Mouse (Mus musculus) liver (tissue): Measurements from ENCODE around the gene Kif4.

Source experiments
- DNase-seq: peaks from one replicate; pipeline ENCODE4 v3.0.0-alpha.2; 2020; ENCODE audit warnings: mixed read lengths

Kif4 gene

DNA sequence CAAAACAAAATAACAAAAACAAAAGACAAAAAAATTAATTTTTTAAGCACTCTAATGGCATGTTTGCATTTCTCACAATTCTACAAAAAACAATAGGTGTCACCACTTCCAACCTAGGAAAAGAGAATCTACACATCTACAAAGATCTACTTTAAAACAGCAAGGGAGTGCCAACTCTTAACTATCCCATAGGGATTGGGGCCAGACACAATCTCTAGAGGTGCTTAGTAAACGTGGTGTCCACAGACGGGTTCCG, at the start of gene Kif4:
Gene Kif4 (plus strand): TSS at position 192 of the 256 bp plus-strand sequence.
- DNase-seq = no peak

DNA sequence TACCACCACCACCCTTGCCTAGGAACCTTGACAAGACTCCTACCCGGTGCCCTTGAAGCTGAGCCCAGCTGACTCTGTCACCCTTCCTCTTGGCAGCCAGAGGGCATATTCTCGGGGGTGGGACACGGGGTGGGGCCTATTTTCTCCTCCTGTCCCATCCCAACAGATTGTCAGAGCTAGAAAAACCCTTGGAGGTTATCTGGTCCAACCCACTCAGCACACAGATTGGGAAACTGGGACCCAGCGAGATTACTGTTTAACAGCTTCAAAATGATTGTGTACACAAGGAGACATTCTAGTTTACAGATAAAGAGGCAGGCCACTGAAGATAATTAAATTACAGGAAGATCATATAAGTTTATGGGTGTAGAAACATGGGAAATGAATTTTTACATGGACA, 30.7 kb upstream of the Kif4 start, which contains the start of gene P2ry4:
Gene P2ry4 (minus strand): TSS at position 79 of the 400 bp plus-strand sequence.
- no peak for DNase-seq

DNA sequence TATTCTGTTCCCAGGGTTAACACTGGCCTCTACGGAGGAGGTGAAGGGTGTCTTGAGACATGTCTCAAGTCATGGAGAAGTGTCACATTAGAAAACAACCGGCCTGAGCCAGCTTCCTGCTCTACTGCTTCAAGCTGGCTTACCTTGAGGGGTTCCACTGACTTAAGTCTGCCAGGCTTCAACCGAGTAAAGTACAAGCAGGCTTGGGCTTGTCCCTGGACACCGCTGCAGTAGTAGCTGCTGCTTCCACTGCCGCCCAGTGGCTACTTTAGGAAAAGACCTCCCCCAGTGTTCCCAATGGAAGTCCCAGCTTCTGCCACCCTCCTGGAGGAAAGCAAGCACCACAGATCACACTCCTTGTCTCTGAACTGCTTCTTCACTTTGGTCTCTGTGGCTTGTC, 28.1 kb upstream of the Kif4 start:
- DNase-seq = peak; percentile 36

DNA sequence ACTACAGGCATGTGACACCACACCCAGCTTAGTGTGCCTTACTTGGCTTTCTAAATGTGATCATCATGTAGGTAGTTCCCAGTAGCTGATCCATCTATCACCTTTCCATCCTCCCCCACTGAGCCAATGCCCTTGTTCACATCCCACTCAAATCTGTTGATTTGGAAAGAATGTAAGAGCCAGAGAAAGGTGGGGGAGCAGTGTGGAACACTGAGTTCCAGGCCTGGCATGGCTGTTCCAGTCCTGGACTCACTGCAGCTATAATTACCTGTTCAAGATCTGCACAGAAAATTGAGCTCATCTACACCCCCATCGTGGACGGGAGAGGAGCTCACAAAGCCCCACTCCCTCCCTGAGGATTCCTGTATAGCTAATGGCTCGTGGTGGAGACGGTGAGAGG, 25.8 kb upstream of the Kif4 start:
- DNase-seq = no peak

DNA sequence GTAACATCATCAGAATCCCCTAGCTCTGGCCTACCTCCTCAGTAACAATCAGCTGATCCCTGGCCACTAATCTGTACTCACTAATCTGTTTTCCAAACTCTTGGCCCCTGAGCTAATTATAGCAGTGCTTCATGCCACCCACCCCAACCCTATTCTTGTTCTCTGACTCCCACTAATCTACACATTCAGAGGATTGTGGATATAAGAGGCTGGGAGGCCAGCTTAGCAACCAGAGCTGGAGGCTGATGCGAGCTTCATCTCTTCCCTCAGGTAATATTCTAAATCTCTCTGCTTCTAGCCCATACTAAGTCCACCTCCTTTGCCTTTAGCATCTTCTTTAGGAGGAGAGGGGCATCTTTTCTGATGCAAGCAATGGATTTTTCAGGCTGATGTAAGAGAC, 20.2 kb upstream of the Kif4 start, which contains the start of gene Arr3:
Gene Arr3 (plus strand): TSS at position 184 of the 400 bp plus-strand sequence.
- DNase-seq = no peak

DNA sequence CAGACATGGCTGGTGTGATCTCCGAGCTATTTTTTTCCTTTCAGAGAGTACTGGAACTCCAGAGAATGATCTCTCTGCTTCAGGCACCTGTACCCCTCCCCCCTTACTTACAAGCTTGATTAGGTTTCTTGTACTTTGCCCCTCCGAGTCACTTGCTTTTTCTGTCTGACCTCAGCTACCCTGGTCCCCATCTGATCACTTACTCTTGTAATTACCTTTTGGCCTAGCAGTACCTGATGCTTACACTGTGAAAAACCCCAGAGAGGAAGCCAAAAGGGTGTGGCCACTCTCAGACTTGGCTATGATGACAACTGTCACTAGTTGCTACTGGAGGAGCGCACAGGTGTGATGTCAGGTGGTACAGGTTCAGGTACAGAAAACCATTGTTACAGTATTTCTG, 7.0 kb upstream of the Kif4 start:
- DNase-seq = no peak

DNA sequence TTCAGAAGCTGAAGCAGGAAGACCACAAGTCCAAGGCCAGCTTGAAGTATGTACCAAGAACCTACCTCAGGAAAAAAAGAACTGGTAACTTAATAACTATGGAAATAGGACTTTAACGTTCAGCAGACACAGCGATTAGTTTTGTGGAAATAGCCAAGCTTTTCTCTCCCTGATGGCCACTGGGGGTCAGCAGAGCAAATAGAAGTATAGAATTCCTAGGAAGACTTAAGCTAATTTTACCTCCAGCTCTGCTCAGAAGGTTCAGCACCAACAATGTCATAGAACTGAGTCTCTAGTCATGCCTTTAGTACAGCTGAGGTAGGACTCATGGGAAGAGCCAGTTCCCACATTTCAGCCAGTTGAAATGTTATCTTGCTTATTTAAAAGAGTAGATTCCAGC, 4.2 kb upstream of the Kif4 start:
- no peak for DNase-seq

DNA sequence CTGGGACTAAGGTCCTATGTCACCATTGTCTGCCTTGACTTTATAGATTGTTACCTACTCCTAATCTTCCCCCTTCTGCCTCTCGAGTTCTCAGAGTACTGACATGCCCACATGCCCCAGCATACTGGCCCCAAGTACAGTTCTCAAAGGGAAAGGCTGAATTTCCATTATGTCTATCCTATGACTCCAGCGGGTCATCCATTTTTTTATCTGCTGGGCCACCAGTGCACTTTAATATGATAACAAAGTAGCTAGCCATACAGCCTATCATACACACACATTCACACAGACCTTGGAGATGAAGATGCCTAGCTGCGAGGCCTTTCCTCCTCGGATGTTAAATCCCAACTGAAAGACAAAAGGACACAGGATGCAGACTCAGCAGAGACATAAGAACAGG, 1.3 kb upstream of the Kif4 start:
- DNase-seq = peak; percentile 10

DNA sequence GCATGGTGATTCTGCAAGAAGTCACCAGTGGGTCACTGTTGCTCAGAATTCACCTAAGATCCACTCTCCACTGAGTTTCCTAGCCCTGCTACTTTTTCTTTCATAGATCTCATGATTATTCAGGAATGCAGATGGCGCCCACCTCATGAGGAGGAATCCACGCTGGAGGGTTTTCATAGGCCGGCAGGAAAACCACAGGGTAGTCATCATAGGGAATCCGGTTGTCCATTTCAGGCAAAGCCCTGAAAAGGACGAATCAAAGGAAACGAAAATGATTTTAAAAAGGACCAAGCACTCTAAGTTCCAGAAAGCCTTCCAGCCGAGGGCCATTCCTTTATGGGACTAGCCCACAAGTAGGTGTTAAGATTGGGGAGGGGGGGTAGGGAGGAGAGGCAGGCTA, 391 bp upstream of the Kif4 start:
- DNase-seq = no peak

DNA sequence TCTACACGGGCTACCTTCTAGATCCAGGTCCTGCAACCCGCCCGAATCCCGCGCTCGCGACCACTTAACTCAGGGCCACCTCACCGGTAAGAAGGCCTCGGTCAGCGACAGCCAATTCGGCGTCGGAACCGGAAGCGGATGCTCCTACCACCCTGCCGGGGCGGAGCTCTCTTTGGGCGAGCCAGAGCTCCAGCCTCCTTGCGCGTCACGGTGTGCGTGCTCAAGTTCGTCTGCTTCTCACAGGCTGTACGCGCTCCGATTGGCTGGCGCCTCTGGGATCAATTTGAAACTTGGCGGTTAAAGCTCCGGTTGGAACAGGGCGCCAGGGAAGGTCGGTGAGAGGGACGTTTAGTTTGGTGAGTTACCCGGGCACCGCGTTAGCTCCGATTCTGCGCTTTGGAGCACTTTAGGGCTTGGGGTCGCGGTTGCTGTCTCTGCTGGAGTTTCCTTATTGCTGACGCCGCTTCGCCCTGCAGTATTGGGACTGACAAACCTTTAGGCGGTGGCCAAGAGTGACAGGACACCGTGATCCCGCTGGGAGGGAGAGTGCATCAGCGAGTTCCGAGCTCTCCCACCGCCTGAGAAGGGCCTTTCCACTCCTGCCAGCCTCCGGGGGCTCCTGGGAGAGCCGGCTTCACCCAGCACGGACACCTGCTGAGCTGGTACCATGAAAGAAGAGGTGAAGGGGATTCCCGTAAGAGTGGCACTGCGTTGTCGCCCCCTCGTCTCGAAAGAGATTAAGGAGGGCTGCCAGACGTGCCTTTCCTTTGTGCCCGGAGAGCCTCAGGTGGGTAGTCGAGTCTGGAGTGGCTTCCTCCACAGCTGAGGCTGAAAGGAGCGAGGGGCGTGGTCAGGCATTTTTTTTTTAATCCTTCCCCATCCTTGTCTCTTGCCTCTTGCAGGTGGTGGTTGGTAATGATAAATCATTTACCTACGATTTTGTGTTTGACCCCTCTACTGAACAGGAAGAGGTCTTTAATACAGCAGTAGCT, 561 bp downstream of the Kif4 start, which contains the start of gene Pdzd11:
Gene Pdzd11 (minus strand): TSS at position 767 of the 992 bp plus-strand sequence.
- peak; percentile 93 for DNase-seq

DNA sequence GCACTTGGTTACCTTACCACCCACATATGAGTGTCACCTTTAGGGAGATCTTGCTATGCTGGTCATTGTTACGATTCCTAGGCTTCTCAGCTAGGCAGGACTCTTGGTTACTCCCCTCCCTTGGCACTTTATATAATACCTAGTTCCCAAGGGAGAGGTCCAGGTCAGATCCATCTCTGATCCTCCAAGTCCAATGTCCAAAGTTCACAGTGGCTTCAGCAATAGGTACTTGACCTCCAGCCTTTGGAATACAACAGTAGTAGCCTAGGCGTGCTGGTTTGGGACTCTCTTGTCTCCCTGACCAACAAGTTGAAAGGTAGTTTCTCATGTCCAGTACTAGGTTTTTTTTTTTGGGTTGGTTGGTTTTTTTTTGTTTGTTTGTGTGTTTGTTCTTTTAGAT, 3.5 kb downstream of the Kif4 start:
- DNase-seq = no peak

DNA sequence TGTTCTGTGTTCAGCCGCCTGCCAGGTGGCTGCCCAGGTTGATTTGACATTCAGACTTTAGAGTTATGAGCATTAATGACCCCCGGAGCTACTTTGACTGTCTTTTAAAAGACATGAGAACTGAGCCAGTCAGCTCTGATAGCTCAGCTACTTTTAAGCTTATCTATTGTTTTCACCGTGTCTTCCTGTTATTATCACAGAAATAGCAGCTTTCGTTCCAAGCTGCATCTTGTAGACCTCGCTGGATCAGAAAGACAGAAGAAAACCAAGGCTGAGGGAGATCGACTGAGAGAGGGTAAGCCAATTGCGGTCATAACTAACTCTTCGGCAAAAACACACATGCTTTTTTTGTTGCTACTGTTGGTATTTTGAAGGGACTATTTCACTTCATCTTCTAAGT, 12.9 kb downstream of the Kif4 start:
- no peak for DNase-seq

DNA sequence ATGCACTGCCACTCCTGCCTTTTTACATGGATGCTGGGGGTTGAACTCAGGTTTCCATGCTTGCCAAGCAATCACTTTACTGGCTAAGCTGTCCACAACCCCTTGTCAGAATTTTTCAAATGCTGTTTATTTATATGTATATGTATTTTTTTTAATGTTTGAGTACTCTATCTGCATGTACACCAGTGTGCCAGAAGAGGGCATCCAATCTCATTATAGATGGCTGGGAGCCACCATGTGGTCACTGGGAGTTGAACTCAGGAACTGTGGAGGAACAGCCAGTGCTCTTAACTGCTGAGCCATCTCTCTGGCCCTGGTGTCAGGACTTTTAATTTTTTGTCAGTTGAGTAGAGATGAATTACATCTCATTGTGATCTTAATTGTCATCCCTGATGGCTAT, 27.3 kb downstream of the Kif4 start:
- no peak for DNase-seq

DNA sequence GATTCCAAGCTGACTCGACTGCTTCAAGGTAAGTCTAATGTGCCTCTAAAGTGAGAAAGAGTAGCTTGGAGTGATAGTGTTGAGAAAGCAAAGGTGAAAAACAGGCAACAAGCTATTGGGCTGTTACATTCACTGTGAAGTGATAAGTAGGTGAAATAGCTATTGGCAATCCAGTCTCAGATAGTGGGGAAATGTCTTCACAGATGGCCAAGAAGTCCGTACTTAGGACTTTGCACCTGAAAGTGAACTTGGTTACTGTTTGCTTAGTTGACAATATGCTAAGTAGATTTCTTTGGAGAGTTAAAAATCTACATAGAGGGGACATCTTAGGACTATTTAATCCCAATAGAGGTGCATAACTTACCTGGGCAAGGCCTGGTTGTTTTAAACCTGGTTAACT, 39.3 kb downstream of the Kif4 start:
- no peak for DNase-seq

DNA sequence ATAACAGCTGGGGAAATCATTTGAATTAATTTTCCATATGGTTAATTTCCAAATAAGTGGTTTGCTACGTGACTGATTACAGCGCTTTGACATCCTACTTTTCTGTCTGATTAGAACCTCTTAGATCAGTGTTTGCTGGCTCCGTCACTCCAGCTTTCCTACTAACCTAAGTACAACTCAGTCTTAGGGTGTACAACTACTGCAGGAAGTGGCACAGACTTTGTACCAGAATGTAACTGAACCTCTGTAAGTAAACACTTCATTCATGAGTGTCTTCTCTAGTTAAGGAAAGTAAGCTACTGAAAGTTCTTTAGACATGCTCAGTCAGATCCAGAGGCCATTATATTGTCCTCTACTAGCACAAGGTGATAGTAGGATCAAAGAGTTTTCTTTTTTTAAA, 52.7 kb downstream of the Kif4 start:
- no peak for DNase-seq

DNA sequence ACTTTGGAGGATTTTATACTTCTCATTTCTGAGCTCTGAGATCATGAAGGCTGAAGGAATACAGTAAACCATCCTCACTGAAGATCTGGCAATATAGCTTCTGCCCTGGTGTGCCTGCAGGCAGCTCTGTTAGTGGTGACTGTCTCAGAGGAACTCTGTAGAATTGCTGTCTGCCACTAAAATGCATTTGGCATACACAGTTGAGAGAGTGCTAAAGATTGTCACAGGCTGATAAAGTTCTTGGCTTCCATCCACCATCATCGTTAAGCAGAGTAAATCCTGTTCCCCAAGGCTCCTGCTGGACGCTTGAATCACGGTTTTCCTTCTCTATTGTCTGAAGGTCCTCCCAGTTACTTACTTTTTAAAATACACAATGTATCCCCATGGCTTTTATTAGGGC, 61.0 kb downstream of the Kif4 start:
- DNase-seq = no peak

DNA sequence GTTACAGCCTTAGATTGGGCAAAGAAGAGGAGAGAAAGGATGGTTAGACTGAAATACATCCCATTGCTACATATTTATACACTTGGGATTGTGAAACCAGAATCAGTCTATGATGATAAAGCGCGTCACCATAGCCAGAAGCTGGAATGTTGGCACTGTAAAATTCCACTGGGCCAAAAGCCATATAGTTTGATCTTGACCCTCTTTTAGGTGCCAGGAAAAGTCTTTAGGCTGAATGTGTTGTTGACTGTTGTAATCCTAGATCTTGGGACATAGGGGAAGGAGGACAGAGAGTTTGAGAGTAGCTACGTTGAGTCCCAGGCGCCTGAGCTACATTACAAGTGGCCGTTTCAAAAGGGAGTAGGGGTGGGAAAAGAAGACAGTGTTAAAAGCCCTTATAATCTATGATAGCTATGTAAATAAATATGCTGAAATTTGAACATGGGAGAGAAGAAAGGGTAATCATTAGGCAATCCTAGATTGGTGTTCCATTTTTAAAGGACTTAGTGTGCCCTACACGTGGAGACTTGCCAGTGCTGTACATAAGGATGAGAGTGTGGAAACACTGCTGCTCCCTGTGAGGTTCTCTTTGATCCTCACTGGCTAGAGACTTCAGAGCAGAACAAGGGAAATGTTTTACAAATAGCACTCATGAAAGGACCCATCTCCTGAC, 62.0 kb downstream of the Kif4 start:
- DNase-seq = no peak

DNA sequence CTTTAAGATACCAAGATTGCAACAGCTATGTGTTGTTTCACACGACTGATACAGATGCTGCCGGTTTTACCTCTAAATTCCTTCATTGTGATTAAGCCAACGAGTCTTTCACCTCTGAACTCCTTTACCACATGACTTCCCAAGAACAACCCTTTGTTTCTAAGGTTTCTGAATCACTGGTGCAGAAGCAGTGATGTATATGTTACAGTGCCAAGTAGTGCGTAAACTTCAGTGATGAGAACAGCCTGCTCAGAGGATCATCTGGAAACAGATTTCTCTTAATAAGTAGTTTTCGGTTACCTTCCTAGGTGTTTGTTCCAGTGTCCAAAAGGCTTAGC, 62.5 kb downstream of the Kif4 start:
- DNase-seq = no peak

DNA sequence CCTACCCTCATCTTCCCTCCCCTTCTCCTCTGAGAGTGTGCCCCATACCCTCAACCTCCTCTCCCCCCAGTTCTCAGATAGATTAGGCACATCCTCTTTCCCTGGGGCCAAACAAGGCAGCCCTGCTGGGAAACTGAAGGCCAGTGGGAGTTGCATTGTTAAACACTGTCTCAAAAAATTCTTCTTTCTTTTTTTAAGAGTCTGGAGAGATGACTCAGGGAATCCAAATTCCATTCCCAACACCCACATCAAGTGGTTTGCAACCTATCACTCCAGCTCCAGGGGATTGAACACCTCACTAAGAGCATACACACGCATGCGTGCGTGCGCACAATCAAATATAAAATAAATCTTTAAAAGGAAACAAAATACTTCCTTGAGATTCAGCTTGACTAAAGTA, 71.2 kb downstream of the Kif4 start:
- DNase-seq = no peak

DNA sequence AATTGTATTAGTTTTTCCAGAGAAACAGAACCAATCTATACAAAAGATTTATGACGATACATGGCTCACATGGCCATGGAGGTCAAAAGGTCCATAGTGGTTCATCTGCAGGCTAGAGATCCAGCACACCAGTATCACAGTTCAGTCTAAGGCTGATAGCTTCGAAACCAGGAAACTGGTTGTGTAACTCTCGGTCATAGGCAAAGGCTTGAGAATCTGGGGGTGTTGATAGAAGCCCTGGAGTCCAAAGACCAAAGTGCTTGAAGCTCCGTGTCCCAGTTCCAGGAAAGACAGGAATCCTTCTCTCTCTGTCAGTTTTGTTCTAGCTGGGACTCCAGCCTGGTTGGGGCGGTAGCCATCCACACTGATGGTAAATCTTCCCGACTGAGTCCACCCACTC, 82.5 kb downstream of the Kif4 start:
- DNase-seq = no peak

DNA sequence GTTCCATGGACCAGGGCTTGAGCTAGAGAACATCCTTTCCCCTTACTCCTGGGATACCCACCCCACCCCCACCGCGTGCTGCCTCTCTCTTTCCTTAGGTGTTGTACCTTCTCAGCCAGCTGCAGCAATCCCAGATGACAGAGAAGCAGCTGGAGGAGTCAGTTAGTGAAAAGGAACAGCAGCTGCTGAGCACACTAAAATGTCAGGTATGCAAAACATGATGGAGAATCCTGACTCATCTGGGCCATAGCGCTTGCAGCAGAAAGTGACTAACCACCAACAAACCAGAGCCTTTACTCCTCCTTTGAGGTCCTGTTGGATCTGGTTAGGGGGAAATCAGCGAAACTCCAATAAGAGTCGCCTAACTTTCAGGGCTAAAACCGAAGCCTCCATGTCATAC, 90.6 kb downstream of the Kif4 start:
- DNase-seq = no peak

DNA sequence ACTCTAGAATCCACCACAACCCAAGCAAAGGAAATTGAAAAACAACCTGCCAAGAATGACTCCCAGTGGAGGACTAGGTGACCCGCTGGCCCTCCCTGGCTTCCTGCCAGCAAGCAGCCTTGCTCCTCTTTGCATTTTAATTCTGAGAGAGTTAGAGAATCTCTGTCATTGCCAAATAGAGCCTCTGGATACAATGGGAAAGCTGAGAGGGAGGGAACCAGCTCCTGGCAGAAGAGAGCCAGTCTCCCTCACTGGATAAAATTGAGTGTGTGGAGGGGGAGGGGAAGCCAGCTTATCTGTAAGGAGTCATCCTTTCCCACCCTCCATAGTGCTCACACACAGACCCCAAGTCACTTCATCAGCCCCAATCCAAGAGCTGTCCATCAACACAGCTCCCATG, 103.4 kb downstream of the Kif4 start:
- DNase-seq = no peak

DNA sequence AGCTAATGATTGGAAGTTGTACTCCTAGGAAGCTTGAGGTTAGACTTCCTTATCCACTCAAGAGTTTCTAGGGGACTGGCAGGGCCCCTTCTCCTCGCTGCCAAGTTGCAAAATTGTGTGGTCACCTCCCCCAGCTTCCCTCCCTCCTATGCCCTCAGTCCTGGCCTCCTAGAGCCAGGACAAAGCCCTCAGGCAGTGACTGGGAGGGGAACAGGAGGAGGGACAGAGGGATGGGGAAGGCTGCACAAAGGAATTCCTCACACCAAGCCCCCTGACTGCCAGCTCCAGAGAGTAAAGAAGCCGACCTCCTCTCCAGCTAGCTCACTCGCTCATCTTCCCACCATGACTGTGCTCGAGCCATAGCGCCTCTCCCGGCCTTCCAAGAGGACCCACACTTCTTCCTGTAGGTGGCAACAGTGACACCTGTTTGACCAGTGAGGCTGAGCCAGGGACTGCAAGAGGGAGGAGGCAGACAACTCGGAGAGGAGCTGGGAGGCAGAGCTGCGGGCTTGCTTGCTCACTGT, 104.2 kb downstream of the Kif4 start, which contains the start of gene Gdpd2:
Gene Gdpd2 (plus strand): TSS at position 209 of the 524 bp plus-strand sequence.
- DNase-seq = peak; percentile 22

DNA sequence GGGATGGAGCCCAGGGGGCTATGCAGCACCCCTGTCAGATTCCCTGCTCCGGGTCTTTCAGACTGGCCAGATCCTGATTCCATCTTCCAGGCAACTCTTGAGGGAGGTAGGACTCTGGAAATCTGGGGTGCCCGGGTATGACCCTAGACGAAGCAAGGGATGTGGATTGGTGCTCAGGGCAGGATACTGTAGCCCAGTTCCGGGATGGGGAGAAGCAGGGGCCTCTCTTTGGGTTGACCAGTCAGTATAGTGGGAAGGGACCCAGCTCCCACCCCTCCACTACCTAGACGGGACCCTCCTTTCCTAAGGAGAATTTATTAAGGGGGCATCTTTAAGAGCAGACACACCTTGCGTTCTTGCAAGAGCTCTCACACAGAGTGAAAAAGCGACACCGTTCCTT, 104.7 kb downstream of the Kif4 start:
- no peak for DNase-seq
